Mouse (Mus musculus) c-Kit-positive CD71-positive TER-119-positive erythroid progenitor cells, embryonic 14.5 days (primary cell): ENCODE measurements at regions not wholly inside any gene's neighbourhood (a gene's known extent, or its start where the extent isn't known, plus 50 kb on each side); places are given as distances from the start of the nearest gene placed in this dataset.
A peak's percentile ranks its signal among the peaks of the same experiment; 100 is the strongest.

Experiments
- DNase-seq: peaks from one replicate; pipeline ENCODE4 v3.0.0-alpha.2; 2013; ENCODE audit warnings: low spot score

- no peak for DNase-seq
Measured at GRCm38 (mm10) chr13:99097606-99098545, 86.7 kb upstream of the Zfp366 start.

GRCm38 (mm10) chr13:99096837-99097236 is 87.8 kb upstream of the Zfp366 start:
- no peak for DNase-seq

GRCm38 (mm10) chr13:99095006-99095405 is 89.6 kb upstream of the Zfp366 start:
- no peak for DNase-seq

- DNase-seq = no peak
Measured at GRCm38 (mm10) chr13:99094221-99094620, 90.4 kb upstream of the Zfp366 start.

- peak; percentile 53 for DNase-seq
Measured at GRCm38 (mm10) chr13:99093269-99093668, 91.4 kb upstream of the Zfp366 start.

- DNase-seq = no peak
Measured at GRCm38 (mm10) chr13:99092279-99092930, 92.2 kb upstream of the Zfp366 start.

- DNase-seq = no peak
Measured at GRCm38 (mm10) chr13:99091562-99092278, 92.9 kb upstream of the Zfp366 start.

- no peak for DNase-seq
Measured at GRCm38 (mm10) chr13:99090361-99090760, 94.3 kb upstream of the Zfp366 start.

- no peak for DNase-seq
Measured at GRCm38 (mm10) chr13:99088285-99088684, 96.3 kb upstream of the Zfp366 start.

GRCm38 (mm10) chr13:99079331-99079761 is 95.0 kb upstream of the 1700024P04Rik start:
- DNase-seq = no peak

GRCm38 (mm10) chr13:99078643-99079042 is 94.3 kb upstream of the 1700024P04Rik start:
- no peak for DNase-seq

GRCm38 (mm10) chr13:99077039-99077749 is 92.8 kb upstream of the 1700024P04Rik start:
- DNase-seq = no peak

- DNase-seq = no peak
Measured at GRCm38 (mm10) chr13:99075467-99075866, 91.1 kb upstream of the 1700024P04Rik start.

- no peak for DNase-seq
Measured at GRCm38 (mm10) chr13:99071821-99072414, 87.6 kb upstream of the 1700024P04Rik start.

- no peak for DNase-seq
Measured at GRCm38 (mm10) chr13:99071413-99071812, 87.0 kb upstream of the 1700024P04Rik start.

- no peak for DNase-seq
Measured at GRCm38 (mm10) chr13:99069767-99070166, 85.4 kb upstream of the 1700024P04Rik start.

GRCm38 (mm10) chr13:99067504-99067903 is 83.1 kb upstream of the 1700024P04Rik start:
- DNase-seq = no peak

GRCm38 (mm10) chr13:99063431-99063830 is 79.1 kb upstream of the 1700024P04Rik start:
- DNase-seq = no peak

GRCm38 (mm10) chr13:99062936-99063335 is 78.6 kb upstream of the 1700024P04Rik start:
- no peak for DNase-seq

GRCm38 (mm10) chr13:99058131-99058970 is 74.0 kb upstream of the 1700024P04Rik start:
- no peak for DNase-seq
